Mouse (Mus musculus) heart, postnatal 0 days (tissue): ENCODE measurements at regions not wholly inside any gene's neighbourhood (a gene's known extent, or its start where the extent isn't known, plus 50 kb on each side); places are given as distances from the start of the nearest gene placed in this dataset.

ENCODE experiments used
- ATAC-seq: fragments of 200-750 bp; cut with Nextera tagmentation; 2 replicates; pipeline ENCODE4 v1.8.0; 2017; ENCODE audit warnings: low read depth, moderate number of reproducible peaks, moderate library complexity; ENCODE audit not compliant: insufficient read depth
- DNase-seq: peaks from one replicate; pipeline ENCODE4 v3.0.0-alpha.2; 2016; ENCODE audit warnings: low spot score
- H3K27ac ChIP-seq: fragments of 300-500 bp; sonication (generic); 2 replicates; pipeline ENCODE4 v1.5.1; 2014; ENCODE audit warnings: low read depth, mild to moderate bottlenecking
- H3K27me3 ChIP-seq: fragments of 300-500 bp; sonication (generic); 2 replicates; pipeline ENCODE4 v1.6.1; 2014; ENCODE audit warnings: low read length, mixed read lengths; ENCODE audit not compliant: control insufficient read depth, insufficient read depth
- H3K36me3 ChIP-seq: fragments of 300-500 bp; sonication (generic); replicated peaks from 2 replicates; pipeline ENCODE4 v1.6.1; 2014; ENCODE audit warnings: low read length, mixed read lengths; ENCODE audit not compliant: control insufficient read depth, insufficient read depth
- H3K4me1 ChIP-seq: fragments of 300-500 bp; sonication (generic); 2 replicates; pipeline ENCODE4 v1.6.1; 2014; ENCODE audit warnings: antibody characterized with exemption; ENCODE audit not compliant: control insufficient read depth, insufficient read depth
- H3K4me2 ChIP-seq: fragments of 300-500 bp; sonication (generic); 2 replicates; pipeline ENCODE4 v1.6.1; 2014; ENCODE audit warnings: low read depth, mild to moderate bottlenecking, low read length, moderate library complexity
- H3K4me3 ChIP-seq: fragments of 300-500 bp; sonication (generic); 2 replicates; pipeline ENCODE4 v1.5.1; 2014; ENCODE audit warnings: low read depth, low read length
- H3K9ac ChIP-seq: fragments of 300-500 bp; sonication (generic); replicated peaks from 2 replicates; pipeline ENCODE4 v1.6.1; 2014; ENCODE audit warnings: low read depth, low read length, mixed read lengths
- H3K9me3 ChIP-seq: fragments of 300-500 bp; sonication (generic); replicated peaks from 2 replicates; pipeline ENCODE4 v1.6.1; 2016; ENCODE audit warnings: low read length; ENCODE audit not compliant: control insufficient read depth
- CTCF ChIP-seq: IDR thresholded peaks from 2 replicates; pipeline ENCODE4 v1.5.1; 2016; ENCODE audit warnings: antibody characterized with exemption, control low read depth, low read depth
- EP300 ChIP-seq: IDR thresholded peaks from 2 replicates; pipeline ENCODE4 v1.6.1; 2016; ENCODE audit warnings: antibody characterized with exemption, low read depth
- WGBS: fragments of 180-500 bp; shearing (Covaris S2); extraction: QIAGEN DNeasy Blood & Tissue Kit; methylation state at CpG from one replicate; pipeline ENCODE4 v1.1.7; 2014; 5-methylcytosine and 5-hydroxymethylcytosine counted together

DNA sequence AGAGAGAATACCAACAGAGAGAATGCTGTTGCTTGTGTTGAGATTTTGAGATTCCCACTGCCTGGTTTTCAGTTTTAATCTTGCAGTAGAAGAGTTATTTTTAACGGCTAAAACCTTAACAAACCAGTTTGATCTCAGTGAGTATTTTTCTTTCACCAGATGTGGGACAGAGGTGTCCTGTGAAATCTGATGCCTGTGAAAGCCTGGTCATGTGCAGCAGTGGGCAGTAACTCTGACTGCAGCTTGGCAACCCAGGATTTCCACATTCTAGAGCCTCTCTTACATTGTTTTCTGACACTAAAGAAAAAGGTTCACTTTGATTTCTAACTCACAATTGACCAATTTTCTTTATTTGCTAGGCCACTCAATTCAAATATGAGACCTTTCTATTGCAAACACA lies 335.7 kb upstream of the Tet2 start:
- Histone ChIP-seq H3K27me3 (no peaks in the 10 kb centered on the region), H3K27ac (no peak overlapping the region), H3K36me3 (no peaks in the 10 kb centered on the region), H3K4me1 (no peaks in the 10 kb centered on the region), H3K9me3 (no peaks in the 10 kb centered on the region), H3K4me3 (no peak overlapping the region), H3K9ac (no peak overlapping the region), H3K4me2 (no peak overlapping the region)
- no peak for TF ChIP-seq EP300
- TF ChIP-seq CTCF, result no peak
- 9% methylated on average over 1 of the region's 1 CpGs for WGBS
- no peak for DNase-seq
- no peak for ATAC-seq

DNA sequence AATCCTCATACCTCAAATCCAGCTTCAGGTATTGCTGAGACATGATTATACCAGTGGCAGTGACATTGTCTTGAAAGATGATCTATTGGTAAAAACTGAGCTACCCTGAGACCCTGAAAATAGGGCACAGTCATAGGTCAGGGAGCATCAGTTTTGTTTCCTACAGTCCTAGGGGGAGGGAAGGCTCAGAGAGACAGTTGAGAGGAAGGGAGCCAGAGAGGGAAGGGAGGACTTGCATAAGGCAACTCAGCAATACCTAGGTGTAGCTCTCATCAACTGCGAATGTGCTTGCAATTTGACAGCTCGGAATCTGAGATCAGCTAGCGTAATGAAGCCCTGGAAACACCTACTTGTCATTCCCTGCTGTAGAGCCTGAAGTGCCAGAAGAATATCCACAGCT lies 334.4 kb upstream of the Cxxc4 start:
- 67% methylated on average over 3 of the region's 3 CpGs for WGBS
- Histone ChIP-seq H3K4me1 (no peaks in the 10 kb centered on the region), H3K9ac (no peak overlapping the region), H3K36me3 (no peaks in the 10 kb centered on the region), H3K4me3 (no peak overlapping the region), H3K9me3 (no peaks in the 10 kb centered on the region), H3K4me2 (no peak overlapping the region), H3K27me3 (no peaks in the 10 kb centered on the region), H3K27ac (no peak overlapping the region)
- ATAC-seq, result no peak
- TF ChIP-seq CTCF (no peak), EP300 (no peak)
- DNase-seq, result no peak

DNA sequence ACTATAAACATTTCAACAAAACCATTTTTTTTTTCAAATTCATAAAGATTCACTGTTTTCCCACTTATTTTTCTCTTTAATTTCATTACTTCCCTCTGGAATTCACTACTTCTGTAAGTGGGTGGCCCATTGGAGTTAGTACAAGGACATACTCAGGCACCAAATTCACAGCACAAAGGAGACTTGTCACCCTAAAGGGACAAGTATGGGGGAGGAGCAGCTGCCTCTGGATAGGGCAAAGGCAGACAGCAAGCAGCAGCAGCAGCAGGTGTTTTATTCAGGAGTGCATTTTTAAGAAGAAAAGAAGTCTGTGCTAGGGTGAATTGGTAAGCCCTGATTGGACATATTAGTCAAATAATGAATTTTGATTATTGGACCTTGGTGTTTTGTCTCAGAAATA lies 314.1 kb upstream of the Cxxc4 start:
- Histone ChIP-seq H3K4me3 (no peak overlapping the region), H3K27me3 (no peaks in the 10 kb centered on the region), H3K4me1 (no peaks in the 10 kb centered on the region), H3K9me3 (no peaks in the 10 kb centered on the region), H3K4me2 (no peak overlapping the region), H3K36me3 (no peaks in the 10 kb centered on the region), H3K27ac (no peak overlapping the region), H3K9ac (no peak overlapping the region)
- ATAC-seq, result no peak
- no peak for DNase-seq
- TF ChIP-seq CTCF (no peak), EP300 (no peak)

DNA sequence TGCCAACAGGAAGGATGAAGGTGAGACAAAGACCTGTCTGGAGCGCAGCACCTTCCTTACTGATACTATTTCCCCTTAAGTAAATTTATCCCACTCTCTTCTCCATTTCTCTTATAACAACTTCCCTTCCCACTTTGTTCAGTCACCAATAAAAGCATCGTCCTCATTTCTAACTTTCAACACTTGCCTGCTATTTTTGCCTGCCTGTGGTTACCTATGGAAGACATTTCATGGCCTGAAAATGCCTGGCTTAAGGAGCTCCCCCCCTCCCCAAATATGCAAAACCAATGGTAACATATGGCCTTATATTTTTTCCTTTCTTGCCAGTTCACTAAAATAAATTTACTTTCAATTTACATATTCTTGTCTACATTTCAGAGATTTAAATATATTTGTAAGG lies 271.0 kb upstream of the Cxxc4 start:
- no peaks in the 10 kb centered on the region for H3K9me3 ChIP-seq
- H3K4me3 ChIP-seq, result no peak overlapping the region
- 76% methylated on average over 2 of the region's 2 CpGs for WGBS
- H3K36me3 ChIP-seq, result no peaks in the 10 kb centered on the region
- no peak overlapping the region for H3K27ac ChIP-seq
- H3K4me2 ChIP-seq, result no peak overlapping the region
- TF ChIP-seq CTCF, result no peak
- TF ChIP-seq EP300, result no peak
- no peaks in the 10 kb centered on the region for H3K4me1 ChIP-seq
- H3K27me3 ChIP-seq, result no peaks in the 10 kb centered on the region
- DNase-seq, result no peak
- ATAC-seq, result no peak
- no peak overlapping the region for H3K9ac ChIP-seq

- no peak overlapping the region for H3K9ac ChIP-seq
- no peak overlapping the region for H3K27ac ChIP-seq
- no peak overlapping the region for H3K4me3 ChIP-seq
- H3K36me3 ChIP-seq, result no peaks in the 10 kb centered on the region
- no peaks in the 10 kb centered on the region for H3K9me3 ChIP-seq
- DNase-seq, result no peak
- 79% methylated on average over 6 of the region's 6 CpGs for WGBS
- H3K27me3 ChIP-seq, result no peaks in the 10 kb centered on the region
- no peak for ATAC-seq
- no peak overlapping the region for H3K4me2 ChIP-seq
- no peaks in the 10 kb centered on the region for H3K4me1 ChIP-seq
- TF ChIP-seq EP300 (no peak), CTCF (no peak)
These were observed 268.1 kb upstream of the Cxxc4 start for GRCm38 (mm10) chr3:133968176-133968575.

DNA sequence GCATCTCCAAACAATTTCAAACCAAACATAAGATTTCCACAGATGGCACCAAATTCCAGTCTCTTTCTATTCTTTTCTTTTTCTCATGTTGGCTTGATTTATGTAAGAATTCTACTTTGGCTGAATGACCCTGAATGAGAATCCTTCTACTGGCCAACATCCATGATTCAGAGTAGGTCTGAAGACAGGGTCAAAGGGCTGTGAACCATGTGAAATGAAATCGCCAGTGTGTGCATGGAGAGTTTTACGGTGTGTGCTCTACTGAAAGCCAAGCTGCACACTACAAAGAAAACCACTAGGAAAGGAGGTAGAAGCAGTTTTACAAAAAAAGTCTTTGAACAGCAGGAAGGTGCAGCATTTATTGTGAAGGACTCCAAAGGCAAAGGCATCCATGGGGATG lies 263.5 kb upstream of the Cxxc4 start:
- Histone ChIP-seq H3K4me2 (no peak overlapping the region), H3K9ac (no peak overlapping the region), H3K36me3 (no peaks in the 10 kb centered on the region), H3K27ac (no peak overlapping the region), H3K4me1 (no peaks in the 10 kb centered on the region), H3K27me3 (no peaks in the 10 kb centered on the region), H3K4me3 (no peak overlapping the region), H3K9me3 (no peaks in the 10 kb centered on the region)
- WGBS, result 90% methylated on average over 2 of the region's 2 CpGs
- TF ChIP-seq EP300 (no peak), CTCF (no peak)
- ATAC-seq (no peak), DNase-seq (no peak)
